Mouse (Mus musculus): ENCODE measurements at regions not wholly inside any gene's neighbourhood (a gene's known extent, or its start where the extent isn't known, plus 50 kb on each side); places are given as distances from the start of the nearest gene placed in this dataset.

DNA sequence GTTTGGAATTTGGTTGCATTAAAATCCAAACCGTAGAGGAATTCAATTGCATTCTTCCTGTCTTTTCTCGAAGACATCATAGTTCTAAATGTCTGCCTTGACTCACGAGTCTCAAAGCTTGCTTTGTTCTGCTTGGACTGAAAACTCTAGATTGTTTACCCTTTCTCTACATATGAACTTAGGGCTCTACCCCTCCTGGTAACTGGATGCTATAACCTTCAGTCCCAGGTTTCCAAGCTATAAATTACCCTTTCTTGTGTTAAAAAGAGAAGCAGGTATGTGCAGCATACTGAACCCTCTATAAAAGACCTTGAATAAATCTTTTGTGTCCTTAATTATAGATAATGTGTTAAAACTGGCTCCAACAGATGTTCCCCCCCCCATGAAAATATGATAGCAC, 243.7 kb upstream of the Cxadr start:
- Histone ChIP-seq H3K27me3 (ENCODE audit: insufficient read depth, low read length) (no peaks in the 10 kb centered on the region), H3K27ac (ENCODE audit: low read length) (no peak overlapping the region), H3K4me1 (ENCODE audit: insufficient read depth, low read length) (peaks cover 7% of the 10 kb centered on the region; the same call in 1 of the 2 replicates), H3K9me3 (ENCODE audit: low read length) (no peaks in the 10 kb centered on the region), H3K9ac (replicated peaks; ENCODE audit: low read length) (no peak overlapping the region), H3K4me2 (replicated peaks; ENCODE audit: low read depth, low read length) (no peak overlapping the region), H3K4me3 (ENCODE audit: low read length) (no peak overlapping the region), H3K36me3 (ENCODE audit: insufficient read depth, low read length) (no peaks in the 10 kb centered on the region)
- 21% methylated on average over 3 of the region's 3 CpGs for WGBS
- peak; percentile 70; the same call in 1 of the 2 replicates for ATAC-seq (ENCODE audit: low FRiP score, low TSS enrichment)

DNA sequence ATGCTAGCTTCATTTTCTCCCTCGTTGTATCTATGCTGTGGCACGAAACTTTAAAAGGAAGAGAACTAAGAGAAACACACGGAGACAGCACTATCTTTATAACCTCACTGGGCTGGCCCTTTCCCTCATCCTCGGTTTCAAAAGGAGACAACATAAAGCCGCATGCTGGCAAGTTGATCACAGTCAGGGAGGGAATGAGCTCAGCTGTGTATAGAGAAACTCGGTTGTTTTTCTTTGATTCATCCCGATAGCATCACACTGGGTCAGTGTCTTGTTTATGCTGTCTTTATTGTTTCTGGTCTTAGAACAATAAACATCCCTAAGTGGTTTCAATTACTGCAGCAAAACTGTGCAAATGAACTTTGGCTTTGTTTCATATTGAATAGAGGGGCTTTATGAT, 249.2 kb upstream of the Cxadr start:
- Histone ChIP-seq H3K4me1 (ENCODE audit: insufficient read depth, low read length) (no peaks in the 10 kb centered on the region), H3K36me3 (ENCODE audit: insufficient read depth, low read length) (no peaks in the 10 kb centered on the region), H3K4me2 (replicated peaks; ENCODE audit: low read depth, low read length) (no peak overlapping the region), H3K9me3 (ENCODE audit: low read length) (no peaks in the 10 kb centered on the region), H3K9ac (replicated peaks; ENCODE audit: low read length) (no peak overlapping the region), H3K27ac (ENCODE audit: low read length) (no peak overlapping the region), H3K27me3 (ENCODE audit: insufficient read depth, low read length) (no peaks in the 10 kb centered on the region), H3K4me3 (ENCODE audit: low read length) (no peak overlapping the region)
- ATAC-seq (ENCODE audit: low FRiP score, low TSS enrichment): peak; percentile 77
- WGBS: 22% methylated on average over 7 of the region's 7 CpGs

DNA sequence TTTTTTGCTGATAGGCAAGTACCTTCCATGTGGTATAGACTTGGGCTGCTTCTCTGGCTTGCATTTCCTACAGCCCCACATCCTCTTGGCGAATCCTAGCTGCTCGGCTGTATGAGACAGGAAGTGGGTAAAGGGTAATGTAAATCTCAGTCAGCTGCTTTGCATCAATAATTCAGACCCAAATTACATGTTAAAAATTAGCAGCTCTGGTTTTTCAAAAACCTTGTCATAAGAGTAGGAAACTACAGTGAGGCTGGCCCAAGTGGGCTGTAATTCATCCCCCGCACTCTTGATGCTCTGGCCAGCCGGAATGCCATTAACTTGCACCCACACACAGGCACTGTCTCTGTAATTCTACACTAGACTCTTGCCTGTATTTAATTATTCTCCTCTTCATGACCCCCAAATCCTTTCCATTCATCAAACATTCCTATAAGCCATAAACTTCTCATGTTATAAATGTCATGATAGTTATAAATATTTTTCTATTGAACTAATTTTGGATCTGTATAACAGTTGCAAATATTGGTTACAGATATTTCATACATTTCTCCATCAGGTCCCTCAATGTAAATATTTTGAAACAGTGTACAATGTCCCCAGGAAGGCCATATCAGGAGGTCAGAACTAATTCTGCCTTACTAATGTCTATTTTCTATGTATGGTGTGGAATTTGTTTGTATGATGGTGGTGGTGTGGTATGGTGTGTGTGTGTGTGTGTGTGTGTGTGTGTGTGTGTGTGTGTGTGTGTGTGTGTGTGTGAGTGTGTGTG, 261.0 kb upstream of the Cxadr start:
- H3K9ac ChIP-seq (replicated peaks; ENCODE audit: low read length): no peak overlapping the region
- H3K4me1 ChIP-seq (ENCODE audit: insufficient read depth, low read length): peaks cover 3% of the 10 kb centered on the region; the same call in 1 of the 2 replicates
- H3K27me3 ChIP-seq (ENCODE audit: insufficient read depth, low read length): no peaks in the 10 kb centered on the region
- H3K4me2 ChIP-seq (replicated peaks; ENCODE audit: low read depth, low read length): no peak overlapping the region
- no peaks in the 10 kb centered on the region for H3K36me3 ChIP-seq (ENCODE audit: insufficient read depth, low read length)
- H3K4me3 ChIP-seq (ENCODE audit: low read length): no peak overlapping the region
- peak; percentile 91 for ATAC-seq (ENCODE audit: low FRiP score, low TSS enrichment)
- H3K27ac ChIP-seq (ENCODE audit: low read length): no peak overlapping the region
- 25% methylated on average over 4 of the region's 4 CpGs for WGBS
- no peaks in the 10 kb centered on the region for H3K9me3 ChIP-seq (ENCODE audit: low read length)

DNA sequence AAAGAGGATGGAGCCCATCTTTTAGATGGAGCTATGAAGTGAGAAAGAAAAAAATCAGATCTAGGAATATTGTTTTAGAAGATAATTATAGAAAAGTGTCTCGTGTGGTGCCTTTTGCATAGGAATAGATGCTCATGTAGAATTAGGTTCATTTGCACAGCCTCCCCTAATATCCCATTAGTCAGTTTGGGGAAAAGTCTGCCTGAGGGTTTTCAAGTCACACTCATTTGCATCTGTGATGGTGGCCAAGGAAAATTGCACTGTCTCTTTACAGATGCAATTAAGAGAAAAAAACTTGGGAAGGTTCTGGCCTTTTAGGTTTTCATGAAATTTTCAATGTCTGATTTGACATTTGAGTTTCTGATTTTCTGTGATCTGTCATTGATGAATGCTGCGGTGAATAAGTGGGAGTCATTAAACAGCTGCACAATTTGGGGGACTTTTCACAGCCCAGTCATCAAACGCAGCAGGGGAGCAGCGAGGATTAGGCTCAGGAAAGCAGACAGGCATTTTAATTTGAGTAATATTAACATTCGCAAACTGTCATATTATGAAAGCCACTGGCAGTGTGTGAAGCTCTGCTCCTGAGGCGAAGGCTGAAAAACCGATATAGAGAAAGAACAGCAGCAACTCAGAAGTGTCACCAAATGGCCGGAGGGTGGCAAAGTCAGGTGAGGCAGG, 281.5 kb upstream of the Cxadr start:
- Histone ChIP-seq H3K27me3 (ENCODE audit: insufficient read depth, low read length) (no peaks in the 10 kb centered on the region), H3K4me3 (ENCODE audit: low read length) (no peak overlapping the region), H3K4me1 (ENCODE audit: insufficient read depth, low read length) (no peaks in the 10 kb centered on the region), H3K4me2 (replicated peaks; ENCODE audit: low read depth, low read length) (no peak overlapping the region), H3K36me3 (ENCODE audit: insufficient read depth, low read length) (no peaks in the 10 kb centered on the region), H3K27ac (ENCODE audit: low read length) (no peak overlapping the region), H3K9me3 (ENCODE audit: low read length) (no peaks in the 10 kb centered on the region), H3K9ac (replicated peaks; ENCODE audit: low read length) (no peak overlapping the region)
- no peak for ATAC-seq (ENCODE audit: low FRiP score, low TSS enrichment)
- WGBS: 71% methylated on average over 8 of the region's 8 CpGs

DNA sequence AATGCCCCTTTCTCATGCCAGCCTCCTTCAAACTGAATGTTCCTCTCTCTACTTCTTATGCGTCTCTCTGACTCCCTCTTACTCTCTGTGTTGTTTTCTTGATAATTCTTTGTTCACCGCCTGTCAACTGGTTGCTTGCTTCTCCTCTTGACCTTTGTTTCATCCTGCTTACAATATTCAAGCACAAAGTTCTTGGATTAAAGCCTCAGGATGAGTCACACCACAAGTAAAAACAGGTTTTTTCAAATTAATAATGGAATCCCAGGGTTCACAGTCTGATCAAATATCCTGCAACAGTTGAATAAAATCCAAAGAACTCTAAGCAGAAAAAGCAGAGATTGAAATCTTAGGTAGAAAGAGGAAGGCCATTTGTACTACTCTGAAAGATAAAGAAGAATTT, 285.9 kb upstream of the Cxadr start:
- Histone ChIP-seq H3K4me1 (ENCODE audit: insufficient read depth, low read length) (no peaks in the 10 kb centered on the region), H3K27me3 (ENCODE audit: insufficient read depth, low read length) (no peaks in the 10 kb centered on the region), H3K9me3 (ENCODE audit: low read length) (no peaks in the 10 kb centered on the region), H3K4me3 (ENCODE audit: low read length) (no peak overlapping the region), H3K9ac (replicated peaks; ENCODE audit: low read length) (no peak overlapping the region), H3K36me3 (ENCODE audit: insufficient read depth, low read length) (no peaks in the 10 kb centered on the region), H3K4me2 (replicated peaks; ENCODE audit: low read depth, low read length) (no peak overlapping the region), H3K27ac (ENCODE audit: low read length) (no peak overlapping the region)
- no peak for ATAC-seq (ENCODE audit: low FRiP score, low TSS enrichment)
- 76% methylated on average over 2 of the region's 2 CpGs for WGBS

DNA sequence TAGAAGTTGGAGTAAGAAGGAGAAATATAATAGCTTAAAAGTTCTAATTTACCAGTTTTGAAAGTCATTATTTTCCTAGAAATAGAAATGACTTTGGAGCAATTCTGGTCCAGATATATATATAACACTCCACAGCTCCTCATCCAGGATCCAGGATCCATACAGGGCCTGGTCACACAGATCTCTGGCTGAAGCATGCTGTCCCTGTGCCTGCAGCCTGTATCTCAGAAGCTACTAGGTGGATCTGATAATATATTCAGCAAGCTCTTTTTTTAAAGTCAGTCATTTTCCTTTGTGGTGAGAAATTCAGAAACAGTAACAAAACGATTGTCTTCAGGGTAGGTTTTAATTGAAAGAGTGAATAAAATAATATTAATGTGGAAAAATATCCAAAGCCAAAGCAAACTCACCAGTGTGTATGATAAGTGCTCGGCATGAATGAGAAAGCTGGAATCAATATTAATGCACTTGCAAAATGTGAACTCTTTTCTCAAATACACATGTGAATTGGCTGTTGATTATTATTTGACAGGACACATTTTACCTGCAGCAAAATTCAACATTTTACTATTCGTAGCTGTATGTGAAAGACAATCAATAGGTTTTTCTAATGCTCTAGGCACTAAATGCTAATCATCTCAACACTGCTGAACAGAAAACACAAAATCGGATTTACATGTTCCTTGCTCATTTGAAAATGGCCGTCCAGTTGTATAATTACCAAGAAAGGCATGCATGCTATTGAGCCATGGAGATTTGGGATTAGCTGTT, 288.1 kb upstream of the Cxadr start:
- H3K4me2 ChIP-seq (replicated peaks; ENCODE audit: low read depth, low read length): no peak overlapping the region
- ATAC-seq (ENCODE audit: low FRiP score, low TSS enrichment): no peak
- no peaks in the 10 kb centered on the region for H3K36me3 ChIP-seq (ENCODE audit: insufficient read depth, low read length)
- 88% methylated on average over 5 of the region's 5 CpGs for WGBS
- no peaks in the 10 kb centered on the region for H3K27me3 ChIP-seq (ENCODE audit: insufficient read depth, low read length)
- H3K9ac ChIP-seq (replicated peaks; ENCODE audit: low read length): no peak overlapping the region
- H3K4me3 ChIP-seq (ENCODE audit: low read length): no peak overlapping the region
- H3K9me3 ChIP-seq (ENCODE audit: low read length): no peaks in the 10 kb centered on the region
- H3K27ac ChIP-seq (ENCODE audit: low read length): no peak overlapping the region
- no peaks in the 10 kb centered on the region for H3K4me1 ChIP-seq (ENCODE audit: insufficient read depth, low read length)

DNA sequence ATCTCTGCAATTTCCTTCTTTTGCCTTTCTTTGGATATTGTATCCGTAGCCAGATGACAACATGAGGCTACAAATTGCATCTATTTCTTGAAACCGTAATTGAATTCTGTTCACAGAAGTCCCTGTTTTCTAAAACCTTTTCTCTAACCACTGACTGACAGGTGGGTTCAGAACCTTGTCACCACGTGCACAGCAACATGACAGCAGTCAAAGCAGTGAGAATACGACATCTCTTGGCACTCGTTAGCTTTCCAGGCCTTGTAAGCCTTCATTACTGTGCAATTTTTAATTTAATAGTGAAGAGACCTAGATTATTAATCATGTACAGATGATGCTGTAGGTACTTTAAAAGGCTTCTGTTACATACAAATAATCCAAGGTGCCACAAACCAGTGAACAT, 297.3 kb upstream of the Cxadr start:
- H3K4me1 ChIP-seq (ENCODE audit: insufficient read depth, low read length): no peaks in the 10 kb centered on the region
- WGBS: 79% methylated on average over 5 of the region's 5 CpGs
- no peak overlapping the region for H3K4me3 ChIP-seq (ENCODE audit: low read length)
- no peak overlapping the region for H3K4me2 ChIP-seq (replicated peaks; ENCODE audit: low read depth, low read length)
- no peak for ATAC-seq (ENCODE audit: low FRiP score, low TSS enrichment)
- no peak overlapping the region for H3K27ac ChIP-seq (ENCODE audit: low read length)
- H3K36me3 ChIP-seq (ENCODE audit: insufficient read depth, low read length): no peaks in the 10 kb centered on the region
- H3K9ac ChIP-seq (replicated peaks; ENCODE audit: low read length): no peak overlapping the region
- no peaks in the 10 kb centered on the region for H3K9me3 ChIP-seq (ENCODE audit: low read length)
- H3K27me3 ChIP-seq (ENCODE audit: insufficient read depth, low read length): no peaks in the 10 kb centered on the region

DNA sequence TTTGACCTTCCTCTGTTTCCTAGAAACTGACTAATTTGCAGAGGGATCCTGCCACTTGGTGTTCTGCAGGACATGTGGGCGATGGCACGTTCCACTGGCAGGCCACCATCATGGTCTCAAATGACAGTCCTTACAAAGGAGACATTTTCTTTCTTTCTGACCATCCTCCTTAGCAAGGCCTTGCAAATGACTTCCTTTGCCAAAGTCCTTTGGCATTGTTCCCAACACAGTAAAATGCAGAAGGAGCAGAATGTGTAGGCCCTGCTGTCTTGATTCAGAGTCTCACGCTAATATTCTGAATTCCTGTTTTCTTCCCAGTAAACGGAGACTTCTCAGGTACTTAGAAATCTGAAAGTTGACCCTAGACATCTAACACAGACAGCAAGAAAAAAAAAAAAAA, 308.3 kb upstream of the Cxadr start:
- no peaks in the 10 kb centered on the region for H3K36me3 ChIP-seq (ENCODE audit: insufficient read depth, low read length)
- no peaks in the 10 kb centered on the region for H3K27me3 ChIP-seq (ENCODE audit: insufficient read depth, low read length)
- no peak overlapping the region for H3K27ac ChIP-seq (ENCODE audit: low read length)
- no peaks in the 10 kb centered on the region for H3K4me1 ChIP-seq (ENCODE audit: insufficient read depth, low read length)
- WGBS: 59% methylated on average over 4 of the region's 4 CpGs
- no peak overlapping the region for H3K4me2 ChIP-seq (replicated peaks; ENCODE audit: low read depth, low read length)
- H3K4me3 ChIP-seq (ENCODE audit: low read length): no peak overlapping the region
- H3K9me3 ChIP-seq (ENCODE audit: low read length): peaks cover 5% of the 10 kb centered on the region
- H3K9ac ChIP-seq (replicated peaks; ENCODE audit: low read length): no peak overlapping the region
- ATAC-seq (ENCODE audit: low FRiP score, low TSS enrichment): no peak

DNA sequence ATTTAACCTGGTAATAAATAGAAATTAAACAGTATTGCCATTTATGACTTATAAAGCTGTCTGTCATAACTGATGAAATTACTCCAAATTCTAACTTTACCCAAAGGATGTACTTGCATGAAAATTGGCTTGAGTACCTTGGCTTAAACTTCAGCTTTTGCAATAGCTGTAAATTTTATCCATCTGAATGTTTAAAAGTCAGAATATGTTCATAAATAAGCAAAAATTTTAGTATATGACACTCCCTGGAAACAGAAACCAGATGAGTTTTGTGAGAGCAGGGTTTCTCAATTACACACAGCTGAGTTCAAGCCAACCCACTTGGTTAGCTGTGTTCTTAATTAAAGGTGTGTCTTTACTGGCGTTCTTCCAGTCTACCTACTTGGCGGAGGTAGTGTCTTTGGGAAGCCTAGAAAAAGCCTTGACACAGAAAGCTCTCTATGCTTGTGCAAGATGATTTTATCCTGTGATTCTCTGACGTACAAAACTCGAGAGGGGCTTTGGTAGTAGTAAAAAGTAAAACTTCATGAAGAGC, 311.4 kb upstream of the Cxadr start:
- H3K4me3 ChIP-seq (ENCODE audit: low read length): no peak overlapping the region
- WGBS: 91% methylated on average over 4 of the region's 4 CpGs
- no peaks in the 10 kb centered on the region for H3K36me3 ChIP-seq (ENCODE audit: insufficient read depth, low read length)
- H3K4me2 ChIP-seq (replicated peaks; ENCODE audit: low read depth, low read length): no peak overlapping the region
- peaks cover 5% of the 10 kb centered on the region for H3K9me3 ChIP-seq (ENCODE audit: low read length)
- H3K4me1 ChIP-seq (ENCODE audit: insufficient read depth, low read length): no peaks in the 10 kb centered on the region
- H3K27me3 ChIP-seq (ENCODE audit: insufficient read depth, low read length): no peaks in the 10 kb centered on the region
- H3K27ac ChIP-seq (ENCODE audit: low read length): no peak overlapping the region
- ATAC-seq (ENCODE audit: low FRiP score, low TSS enrichment): no peak
- no peak overlapping the region for H3K9ac ChIP-seq (replicated peaks; ENCODE audit: low read length)

Data from kidney, embryonic 16.5 days (tissue).